Mouse (Mus musculus): ENCODE measurements around the gene Aldh1l1.

DNA sequence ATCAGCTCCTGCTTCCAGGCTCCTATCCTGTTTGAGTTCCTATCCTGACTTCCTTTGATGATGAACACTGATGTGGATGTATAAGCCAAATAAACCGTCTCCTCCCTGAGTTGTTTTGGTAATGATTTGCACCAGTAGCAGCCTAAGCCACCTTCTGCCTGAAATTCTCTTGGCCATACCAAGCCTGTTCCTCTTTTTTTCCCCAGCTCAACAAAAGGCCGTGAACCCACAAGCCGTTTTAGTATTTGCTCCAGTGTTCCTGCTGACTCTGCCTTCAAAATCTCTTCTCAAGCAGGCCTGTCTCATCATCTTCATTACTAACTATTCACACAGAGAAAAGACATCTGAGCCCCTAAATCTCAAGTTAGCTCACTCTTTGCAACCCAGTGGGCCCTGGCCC lies 7.9 kb downstream of the Aldh1l1 start:
- TF ChIP-seq POLR2A (IDR thresholded peaks at IDR 0.05; ENCODE audit: borderline replicate concordance, extremely low read depth, low read depth, low read length) (no peak), CTCF (IDR thresholded peaks at IDR 0.05; ENCODE audit: insufficient read depth, low read length) (no peak)
